Mouse (Mus musculus): ENCODE measurements around the gene Vps8.

DNA sequence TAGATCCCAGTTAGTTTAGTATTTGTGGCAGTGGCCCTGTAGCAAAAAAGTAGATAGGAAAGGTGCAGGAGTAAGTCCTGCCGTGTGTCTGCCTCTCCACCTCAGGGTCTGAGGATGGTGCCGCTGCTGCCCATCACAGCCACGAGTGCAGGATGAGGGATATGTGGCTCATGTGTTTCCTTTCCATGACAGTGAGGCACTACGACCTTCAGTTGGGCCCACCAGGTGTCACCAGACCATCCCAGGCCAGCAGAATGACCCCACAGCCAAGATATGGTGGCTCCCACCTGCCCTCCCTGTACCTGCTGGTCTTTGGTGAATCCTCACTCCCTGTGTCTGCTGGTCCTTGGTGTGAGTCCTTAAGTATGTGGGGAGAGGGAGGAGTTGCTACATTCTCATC lies 228.2 kb downstream of the Vps8 start:
- TF ChIP-seq CTCF (IDR thresholded peaks at IDR 0.05; ENCODE audit: low read depth): no peak
- no peak for TF ChIP-seq EP300 (IDR thresholded peaks at IDR 0.05; ENCODE audit: low read depth)
